Mouse (Mus musculus): ENCODE measurements at regions not wholly inside any gene's neighbourhood (a gene's known extent, or its start where the extent isn't known, plus 50 kb on each side); places are given as distances from the start of the nearest gene placed in this dataset.

GRCm38 (mm10) chr19:13980988-13981630 is 67.8 kb downstream of the Olfr1505 start:
- in situ Hi-C loops (cut with MseI, MboI) = loop anchor here (10.0 kb wide), 2 partner anchors 94 to 104 kb away; no protein-coding TSS in a partner anchor

- in situ Hi-C loops (cut with MseI, MboI) = loop anchor here (10.0 kb wide), 2 partner anchors 92 to 102 kb away; no protein-coding TSS in a partner anchor
Measured at GRCm38 (mm10) chr19:13982823-13983222, 69.5 kb downstream of the Olfr1505 start.

All from mouse trophoblast stem cell (cell line).